Mouse (Mus musculus) olfactory bulb, adult 2 months (tissue): ENCODE results near the gene Sec61b. TPM values are rescaled to one million over a fixed set of nuclear protein-coding genes. Genes with fewer than 3 reads are reported as not detected.

Source experiments
- H3K27ac ChIP-seq: fragments of 200-500 bp; 2 replicates; pipeline ENCODE4 v1.5.1; 2012; ENCODE audit warnings: low read depth, low read length; ENCODE audit not compliant: insufficient read depth
- H3K4me1 ChIP-seq: fragments of 200-500 bp; 2 replicates; pipeline ENCODE4 v1.6.1; 2012; ENCODE audit warnings: low read length; ENCODE audit not compliant: control insufficient read depth, insufficient read depth
- H3K4me3 ChIP-seq: fragments of 200-500 bp; 2 replicates; pipeline ENCODE4 v1.5.1; 2012; ENCODE audit warnings: mild to moderate bottlenecking, low read depth, low read length, moderate library complexity; ENCODE audit not compliant: insufficient read depth
- CTCF ChIP-seq: fragments of 200-500 bp; IDR thresholded peaks from 2 replicates; pipeline ENCODE4 v1.5.1; 2012; ENCODE audit warnings: low read depth, mild to moderate bottlenecking, low read length, moderate library complexity; ENCODE audit not compliant: insufficient read depth
- POLR2A ChIP-seq: fragments of 200-500 bp; IDR thresholded peaks from 2 replicates; pipeline ENCODE4 v1.6.1; 2012; ENCODE audit warnings: mild to moderate bottlenecking, low read depth, low read length, moderate library complexity; ENCODE audit not compliant: insufficient read depth
- WGBS: fragments of 180-500 bp; shearing (Covaris S2); methylation state at CpG from one replicate; pipeline ENCODE4 v1.1.7; 2018; 5-methylcytosine and 5-hydroxymethylcytosine counted together
- polyA plus RNA-seq: library from polyadenylated mRNA; stranded (reverse); fragments of >200 nt; gene quantifications from 2 replicates; pipeline ENCODE4 v1.2.4, GENCODE M21; 2012; ENCODE audit warnings: low replicate concordance; ENCODE audit not compliant: missing spikeins, insufficient read depth, insufficient read length

The Sec61b gene
- polyA plus RNA-seq, 1 experiment = not detected

DNA sequence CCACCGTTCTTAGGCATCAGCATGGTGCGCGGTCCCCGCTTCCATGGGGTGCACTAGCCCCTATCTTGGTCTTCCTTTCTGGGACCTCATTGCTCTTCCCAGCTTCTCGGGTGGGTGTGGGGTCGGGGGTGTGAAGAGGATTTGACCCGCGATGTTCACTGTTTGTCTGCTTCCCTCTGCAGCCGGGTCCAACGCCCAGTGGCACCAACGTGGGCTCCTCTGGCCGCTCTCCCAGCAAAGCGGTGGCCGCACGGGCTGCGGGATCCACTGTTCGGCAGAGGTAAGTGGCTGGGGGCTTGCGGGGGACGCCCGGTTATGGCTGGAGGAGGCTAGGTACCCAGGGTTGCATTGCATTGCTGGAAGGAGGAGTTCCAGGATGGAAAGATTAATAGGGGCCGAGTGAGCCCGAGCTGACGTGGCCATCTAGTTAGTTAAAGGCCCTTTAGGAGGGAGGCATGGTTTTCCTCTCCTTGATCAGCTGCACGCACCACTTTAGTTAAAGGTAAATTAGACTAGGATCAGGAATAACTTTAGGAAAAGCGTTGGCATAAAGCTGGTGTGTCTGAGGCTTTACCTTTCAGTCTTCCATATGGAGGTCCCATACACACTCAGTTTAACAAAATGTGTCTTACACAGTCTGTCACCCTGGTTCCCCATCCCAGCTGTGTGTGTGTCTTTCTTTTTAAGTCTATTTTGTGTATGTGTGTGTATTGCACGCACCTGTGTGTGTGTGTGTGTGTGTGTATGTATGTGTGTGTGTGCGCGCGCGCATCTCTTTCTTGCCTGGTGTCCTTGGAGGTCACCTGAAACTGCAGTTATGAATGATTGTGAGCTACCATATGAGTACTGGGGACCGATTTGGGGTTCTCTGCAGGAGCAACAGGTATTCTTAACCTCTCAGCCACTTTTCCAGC lies 529 bp downstream of the Sec61b start:
- peak overlapping the region; percentile 70 for H3K4me3 ChIP-seq
- H3K4me1 ChIP-seq = peaks cover 2% of the 10 kb centered on the region; the same call in 1 of the 2 replicates
- WGBS = 15% methylated on average over 31 of the region's 31 CpGs
- H3K27ac ChIP-seq = no peak overlapping the region; the same call in 1 of the 2 replicates
- TF ChIP-seq CTCF = no peak
- TF ChIP-seq POLR2A = no peak

DNA sequence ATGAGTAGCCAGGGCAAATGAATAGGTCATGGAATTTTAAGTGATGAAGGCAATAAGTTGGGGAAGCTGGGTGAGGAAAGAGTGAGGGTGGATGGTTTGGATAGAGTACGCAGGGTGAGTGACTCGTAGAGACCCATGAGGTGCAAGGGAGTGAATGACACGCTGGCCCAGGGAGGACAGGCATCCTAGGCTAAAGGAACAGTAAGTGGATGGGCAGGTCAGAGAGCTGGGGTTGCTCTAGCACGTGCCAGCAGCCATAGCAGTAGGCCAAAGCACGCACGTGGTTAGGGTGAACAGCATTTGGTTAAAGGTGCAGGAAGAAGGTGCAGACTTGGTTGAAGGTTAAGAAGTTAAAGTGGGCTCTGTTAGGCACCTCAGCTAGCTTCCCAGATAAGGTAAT lies 3.1 kb downstream of the Sec61b start:
- Histone ChIP-seq H3K4me3 (no peak overlapping the region), H3K4me1 (peaks cover 2% of the 10 kb centered on the region; the same call in 1 of the 2 replicates), H3K27ac (no peak overlapping the region)
- WGBS = 94% methylated on average over 6 of the region's 6 CpGs
- TF ChIP-seq POLR2A (no peak), CTCF (no peak)

DNA sequence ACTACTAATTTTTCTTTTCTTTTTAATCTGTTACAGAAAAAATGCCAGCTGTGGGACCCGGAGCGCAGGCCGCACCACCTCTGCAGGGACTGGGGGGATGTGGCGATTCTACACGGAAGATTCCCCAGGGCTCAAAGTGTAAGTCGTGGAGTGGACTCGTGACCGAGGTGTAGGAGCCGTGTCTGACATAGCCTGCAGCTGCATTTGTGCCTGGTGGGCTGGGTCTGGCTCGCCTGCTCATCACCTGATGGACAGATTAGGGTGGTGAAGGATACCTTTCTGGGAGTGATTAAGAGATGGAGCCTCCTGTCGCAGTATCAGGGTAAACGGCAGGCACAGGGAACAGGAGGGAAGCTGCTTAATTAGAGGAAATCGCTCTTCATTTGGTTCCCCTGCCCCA lies 5.6 kb downstream of the Sec61b start:
- WGBS = 96% methylated on average over 13 of the region's 13 CpGs
- Histone ChIP-seq H3K27ac (no peak overlapping the region), H3K4me3 (no peak overlapping the region), H3K4me1 (peaks cover 2% of the 10 kb centered on the region; the same call in 1 of the 2 replicates)
- TF ChIP-seq CTCF (no peak), POLR2A (no peak)

DNA sequence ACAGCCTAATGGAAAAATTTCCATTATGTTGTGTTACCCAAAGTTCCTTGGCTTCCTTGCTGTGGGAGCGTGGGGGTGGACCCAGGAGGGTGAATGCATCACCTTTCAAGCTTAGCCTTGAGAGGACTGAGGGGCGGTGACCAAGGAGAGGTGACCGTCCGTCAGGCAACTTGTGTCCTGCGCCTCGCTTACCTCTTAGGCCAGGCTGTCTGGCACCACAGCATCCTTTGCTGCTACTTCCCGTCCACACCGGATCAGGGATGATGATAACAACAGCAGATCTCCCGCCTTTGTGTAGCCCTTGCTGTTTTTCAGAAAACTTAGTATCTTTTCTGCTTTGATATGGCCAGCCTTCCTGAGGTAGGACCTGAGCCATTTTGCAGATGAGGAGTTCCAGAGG lies 6.1 kb downstream of the Sec61b start:
- Histone ChIP-seq H3K4me1 (no peaks in the 10 kb centered on the region), H3K27ac (no peak overlapping the region), H3K4me3 (no peak overlapping the region)
- WGBS = 96% methylated on average over 9 of the region's 9 CpGs
- TF ChIP-seq CTCF = no peak
- TF ChIP-seq POLR2A = no peak

DNA sequence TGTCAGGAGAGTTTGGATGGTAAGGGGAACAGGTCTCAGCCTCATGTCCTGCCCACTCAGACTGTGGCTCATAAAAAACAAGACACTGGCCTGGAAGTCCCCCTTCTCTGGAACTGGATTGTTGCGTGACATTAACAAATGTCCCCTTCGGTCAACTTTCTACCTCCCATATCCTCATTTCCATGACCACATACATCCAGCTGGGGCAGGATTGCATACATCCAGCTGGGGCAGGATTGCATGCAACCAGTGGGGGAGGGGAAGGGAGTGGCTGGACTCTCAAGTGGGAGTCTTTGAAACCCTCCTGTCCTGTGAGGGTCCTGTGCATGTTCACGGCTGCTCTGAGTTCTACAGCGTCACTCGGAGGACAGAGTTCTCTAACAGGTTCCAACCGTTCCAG lies 16.8 kb downstream of the Sec61b start:
- no peak for TF ChIP-seq CTCF
- WGBS = 87% methylated on average over 6 of the region's 6 CpGs

DNA sequence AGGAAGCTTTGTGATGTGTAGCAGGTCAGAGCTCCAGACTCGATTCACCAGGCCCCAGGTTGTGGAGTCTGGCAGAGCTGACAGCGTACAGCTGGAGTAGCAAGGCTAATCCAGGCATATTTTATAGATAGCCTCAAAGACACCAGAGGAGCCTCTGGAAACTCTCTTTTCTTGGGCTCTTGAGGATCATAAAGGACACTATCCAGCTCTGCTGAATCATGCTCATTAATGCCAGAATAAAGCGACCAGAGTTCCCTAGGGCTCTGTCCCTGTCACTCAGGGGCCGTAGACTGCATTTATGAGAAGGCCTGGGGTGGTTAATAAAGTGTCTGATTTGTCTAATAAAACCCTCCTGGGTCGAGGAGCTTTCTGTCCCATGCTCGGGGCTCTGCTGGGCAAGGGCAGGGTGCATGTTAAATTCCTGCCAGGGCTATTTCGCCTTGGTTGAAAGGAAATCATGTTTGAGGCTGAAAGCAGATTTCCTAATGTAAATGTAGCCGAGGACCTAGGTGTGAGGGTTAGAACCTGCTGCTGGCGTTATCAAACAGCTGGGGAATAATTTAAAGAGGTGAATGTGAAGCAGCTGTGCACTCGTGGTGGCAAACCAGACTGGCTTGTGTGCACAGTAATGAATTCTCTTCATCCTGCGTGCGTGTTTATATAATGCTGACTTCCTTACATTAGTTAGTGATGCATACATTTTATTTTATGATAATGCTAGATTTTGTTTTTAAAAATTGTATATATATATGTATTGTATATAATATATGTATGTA lies 18.0 kb downstream of the Sec61b start:
- no peak overlapping the region for H3K27ac ChIP-seq
- H3K4me3 ChIP-seq = no peak overlapping the region
- no peak for TF ChIP-seq CTCF
- TF ChIP-seq POLR2A = no peak
- 73% methylated on average over 12 of the region's 12 CpGs for WGBS
- no peaks in the 10 kb centered on the region for H3K4me1 ChIP-seq

More for the DNA sequence above, 16.8 kb downstream of the Sec61b start:
- Histone ChIP-seq H3K4me3 (no peak overlapping the region), H3K4me1 (no peaks in the 10 kb centered on the region), H3K27ac (no peak overlapping the region)

DNA sequence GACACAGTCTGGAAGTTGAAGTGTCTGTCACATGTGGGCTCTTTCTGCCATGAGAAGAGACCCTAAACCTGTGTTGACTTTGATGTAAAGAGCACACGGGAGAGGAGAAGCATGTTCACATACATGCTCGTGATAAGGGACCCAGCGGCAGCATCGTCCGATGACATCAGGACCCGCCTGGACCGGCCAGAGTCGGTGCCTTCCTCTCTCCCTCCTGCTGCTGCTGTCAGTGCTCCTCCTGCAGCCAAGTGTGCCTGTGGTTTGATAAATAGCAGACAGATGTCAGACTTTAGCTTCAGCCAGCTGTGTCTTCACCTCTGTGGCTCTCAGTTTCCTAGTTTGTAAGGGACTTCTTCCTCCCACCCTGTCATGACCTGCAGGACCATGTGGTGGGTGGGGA lies 19.0 kb downstream of the Sec61b start:
- TF ChIP-seq POLR2A (no peak), CTCF (no peak)
- H3K4me1 ChIP-seq = no peaks in the 10 kb centered on the region
- no peak overlapping the region for H3K4me3 ChIP-seq
- 85% methylated on average over 8 of the region's 8 CpGs for WGBS
- H3K27ac ChIP-seq = no peak overlapping the region

DNA sequence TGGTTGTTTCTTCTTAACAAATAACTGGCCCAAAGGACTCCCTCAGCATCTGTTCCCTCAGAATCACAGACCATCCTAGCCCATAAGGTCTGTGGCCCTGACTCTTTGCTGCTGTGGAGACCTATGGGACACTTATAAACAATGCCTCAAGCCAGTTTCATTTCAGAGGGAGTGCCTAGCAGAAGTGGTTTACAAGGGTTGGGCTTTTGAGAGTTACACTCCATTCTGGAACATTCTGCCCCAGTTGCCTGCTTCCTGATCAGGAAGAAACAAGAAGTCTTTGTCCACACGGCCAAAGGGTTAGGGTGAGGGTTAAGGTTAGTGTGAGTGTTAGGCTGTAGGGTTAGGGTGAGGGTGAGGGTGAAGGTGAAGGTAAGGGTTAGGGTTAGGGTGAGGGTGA lies 19.7 kb downstream of the Sec61b start:
- WGBS = 65% methylated on average over 1 of the region's 1 CpGs
- Histone ChIP-seq H3K27ac (no peak overlapping the region), H3K4me1 (no peaks in the 10 kb centered on the region), H3K4me3 (no peak overlapping the region)
- TF ChIP-seq POLR2A (no peak), CTCF (no peak)

DNA sequence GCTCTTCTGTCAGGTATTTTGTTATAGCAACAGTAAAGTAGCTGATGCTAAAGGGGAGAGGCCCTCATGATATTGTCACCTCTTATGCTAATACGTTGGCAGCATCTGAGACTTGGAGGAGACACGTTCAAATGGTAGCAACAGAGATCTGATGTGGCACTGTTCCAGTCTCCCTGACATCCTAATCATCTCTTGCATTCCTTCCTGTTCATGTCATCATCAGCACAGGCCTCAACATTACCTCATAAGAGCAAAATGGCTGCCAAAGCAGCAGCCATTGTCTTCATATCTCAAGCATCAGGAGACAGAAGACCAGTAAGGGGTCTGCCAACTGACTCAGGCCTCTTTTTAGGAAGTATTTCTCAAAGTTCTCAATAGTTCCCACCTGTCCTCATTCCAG lies 20.2 kb downstream of the Sec61b start:
- no peak for TF ChIP-seq POLR2A
- TF ChIP-seq CTCF = no peak
- H3K4me1 ChIP-seq = no peaks in the 10 kb centered on the region
- no peak overlapping the region for H3K27ac ChIP-seq
- 87% methylated on average over 2 of the region's 2 CpGs for WGBS
- no peak overlapping the region for H3K4me3 ChIP-seq
